Mouse (Mus musculus) CH12.LX (cell line): ENCODE measurements around the gene Ascl2. TPM values are rescaled to one million over a fixed set of nuclear protein-coding genes. Genes with fewer than 3 reads are reported as not detected.

Source experiments
- DNase-seq: peaks from one replicate; pipeline ENCODE4 v3.0.0-alpha.2; 2013; ENCODE audit errors: extremely low read depth
- H3K27ac ChIP-seq: 2 replicates; pipeline ENCODE4 v1.5.1; 2012; ENCODE audit warnings: low read depth, mild to moderate bottlenecking, control low read depth, moderate library complexity; ENCODE audit not compliant: insufficient read depth
- H3K27me3 ChIP-seq: replicated peaks from 2 replicates; pipeline ENCODE3; 2012; ENCODE audit warnings: inconsistent platforms
- H3K36me3 ChIP-seq, 2 experiments: replicated peaks in 1 of 2; 2 replicates each; pipeline versions ENCODE3 to v1.6.1; 2012; ENCODE audit warnings: inconsistent platforms in 1 of 2, low read length in 1 of 2, mild to moderate bottlenecking in 1 of 2, mixed read lengths in 1 of 2, moderate library complexity in 1 of 2; ENCODE audit not compliant: control insufficient read depth in 1 of 2, insufficient read depth in 1 of 2
- H3K4me1 ChIP-seq, 2 experiments: 2 replicates each; pipeline ENCODE4 v1.6.1; 2012; ENCODE audit warnings: inconsistent platforms in 1 of 2, moderate library complexity in 1 of 2; ENCODE audit not compliant: insufficient read depth in 2 of 2, control insufficient read depth in 1 of 2
- H3K4me2 ChIP-seq: 2 replicates; pipeline ENCODE4 v1.6.1; 2012; ENCODE audit warnings: low read depth, mild to moderate bottlenecking, control low read depth; ENCODE audit not compliant: poor library complexity, insufficient read depth, severe bottlenecking
- H3K4me3 ChIP-seq, 3 experiments: fragments of 150-350 bp in 1 of 3; sonication (generic) in 1 of 3; replicated peaks in 1 of 3; 2 replicates each; pipeline versions ENCODE3 to v1.5.1; 2011 to 2012; ENCODE audit warnings: low read depth in 2 of 3, low read length in 2 of 3, mild to moderate bottlenecking in 2 of 3, moderate library complexity in 2 of 3, control low read depth in 1 of 3, improper control_type of control experiment in 1 of 3, inconsistent platforms in 1 of 3, mixed read lengths in 1 of 3; ENCODE audit not compliant: poor library complexity in 1 of 3
- H3K79me2 ChIP-seq: replicated peaks from 2 replicates; pipeline ENCODE4 v1.6.1; 2012; ENCODE audit warnings: mild to moderate bottlenecking, moderate library complexity; ENCODE audit not compliant: control insufficient read depth, poor library complexity, insufficient read depth, severe bottlenecking; ENCODE audit errors: extremely low read depth
- H3K9ac ChIP-seq: 2 replicates; pipeline ENCODE4 v1.6.1; 2012; ENCODE audit warnings: low read depth, mild to moderate bottlenecking, control low read depth, moderate library complexity; ENCODE audit not compliant: insufficient read depth
- H3K9me3 ChIP-seq: replicated peaks from 2 replicates; pipeline ENCODE3; 2012; ENCODE audit warnings: low read length, inconsistent platforms, mixed read lengths
- CHD1 ChIP-seq: IDR thresholded peaks from 2 replicates; pipeline ENCODE4 v1.6.1; 2012; ENCODE audit warnings: low read depth, low read length, improper control_type of control experiment, inconsistent platforms
- CTCF ChIP-seq, 2 experiments: IDR thresholded peaks in 1 of 2; conservative IDR thresholded peaks in 1 of 2; 2 replicates each; pipeline ENCODE4 v1.5.1; 2011 to 2012; ENCODE audit warnings: low read depth in 2 of 2, low read length in 2 of 2, improper control_type of control experiment in 1 of 2, inconsistent platforms in 1 of 2, mild to moderate bottlenecking in 1 of 2, moderate library complexity in 1 of 2
- ELF1 ChIP-seq: IDR thresholded peaks from 2 replicates; pipeline ENCODE4 v1.6.1; 2014; ENCODE audit warnings: low read depth, mild to moderate bottlenecking, inconsistent platforms, low read length, improper control_type of control experiment
- ETS1 ChIP-seq: conservative IDR thresholded peaks from 2 replicates; pipeline ENCODE4 v1.6.1; 2012; ENCODE audit warnings: low read depth, mild to moderate bottlenecking, inconsistent platforms, low read length, improper control_type of control experiment, moderate library complexity
- HCFC1 ChIP-seq: IDR thresholded peaks from 2 replicates; pipeline ENCODE4 v1.6.1; 2012; ENCODE audit warnings: low read depth, mild to moderate bottlenecking, inconsistent platforms, low read length, improper control_type of control experiment
- JUN ChIP-seq: IDR thresholded peaks from 2 replicates; pipeline ENCODE4 v1.6.1; 2011; ENCODE audit warnings: low read depth, mild to moderate bottlenecking, low read length, improper control_type of control experiment, moderate library complexity; ENCODE audit not compliant: insufficient read depth
- JUND ChIP-seq: conservative IDR thresholded peaks from 2 replicates; pipeline ENCODE4 v1.6.1; 2011; ENCODE audit warnings: low read depth, low read length, improper control_type of control experiment
- MAFK ChIP-seq: IDR thresholded peaks from 2 replicates; pipeline ENCODE4 v1.6.1; 2011; ENCODE audit warnings: low read length, improper control_type of control experiment; ENCODE audit not compliant: insufficient replicate concordance
- MAZ ChIP-seq: IDR thresholded peaks from 2 replicates; pipeline ENCODE4 v1.6.1; 2012; ENCODE audit warnings: low read depth, mild to moderate bottlenecking, inconsistent platforms, low read length, improper control_type of control experiment, moderate library complexity
- MEF2A ChIP-seq: IDR thresholded peaks from 2 replicates; pipeline ENCODE4 v1.6.1; 2014; ENCODE audit warnings: low read depth, mild to moderate bottlenecking, inconsistent platforms, low read length, improper control_type of control experiment, borderline replicate concordance
- MYC ChIP-seq: IDR thresholded peaks from 2 replicates; pipeline ENCODE4 v1.6.1; 2011; ENCODE audit warnings: low read depth, mild to moderate bottlenecking, improper control_type of control experiment, low read length
- NELFE ChIP-seq: IDR thresholded peaks from 2 replicates; pipeline ENCODE4 v1.6.1; 2011; ENCODE audit warnings: low read depth, low read length, improper control_type of control experiment
- NRF1 ChIP-seq: IDR thresholded peaks from 2 replicates; pipeline ENCODE4 v1.6.1; 2014; ENCODE audit warnings: low read depth, mild to moderate bottlenecking, inconsistent platforms, low read length, improper control_type of control experiment, moderate library complexity
- PAX5 ChIP-seq: IDR thresholded peaks from 2 replicates; pipeline ENCODE4 v1.6.1; 2012; ENCODE audit warnings: low read length, inconsistent platforms, mixed read lengths
- POLR2A ChIP-seq: IDR thresholded peaks from 2 replicates; pipeline ENCODE4 v1.6.1; 2011; ENCODE audit warnings: low read depth, mild to moderate bottlenecking, improper control_type of control experiment, low read length
- POLR2AphosphoS2 ChIP-seq: IDR thresholded peaks from 2 replicates; pipeline ENCODE4 v1.6.1; 2011; ENCODE audit warnings: low read depth, low read length, improper control_type of control experiment
- RCOR1 ChIP-seq: conservative IDR thresholded peaks from 2 replicates; pipeline ENCODE4 v1.6.1; 2012; ENCODE audit warnings: low read depth, mild to moderate bottlenecking, inconsistent platforms, low read length, improper control_type of control experiment
- SIN3A ChIP-seq: IDR thresholded peaks from 2 replicates; pipeline ENCODE4 v1.6.1; 2012; ENCODE audit warnings: low read length, improper control_type of control experiment, inconsistent platforms
- TCF12 ChIP-seq: IDR thresholded peaks from 2 replicates; pipeline ENCODE4 v1.6.1; 2014; ENCODE audit warnings: low read depth, mild to moderate bottlenecking, inconsistent platforms, low read length, improper control_type of control experiment
- UBTF ChIP-seq: IDR thresholded peaks from 2 replicates; pipeline ENCODE4 v1.6.1; 2012; ENCODE audit warnings: low read depth, mild to moderate bottlenecking, inconsistent platforms, low read length, improper control_type of control experiment, moderate library complexity
- USF2 ChIP-seq: conservative IDR thresholded peaks from 2 replicates; pipeline ENCODE4 v1.6.1; 2011; ENCODE audit warnings: low read depth, low read length, improper control_type of control experiment
- ZC3H11A ChIP-seq: IDR thresholded peaks from 2 replicates; pipeline ENCODE4 v1.6.1; 2012; ENCODE audit warnings: low read depth, mild to moderate bottlenecking, inconsistent platforms, low read length, improper control_type of control experiment
- dilution Hi-C: fragments of 300-500 bp; cut with MboI; formaldehyde crosslinking; loops from 2 replicates; pipeline ENCODE4 v1.14.3; 2020; ENCODE audit warnings: low sequenced_read_pairs; ENCODE audit not compliant: extremely low pct_unique_long_range_greater_than_20kb, extremely low pct_ligation_motif_present
- in situ Hi-C: fragments of 300-500 bp; cut with MboI; formaldehyde crosslinking; loops from 3 replicates; pipeline ENCODE4 v1.14.3; 2019; ENCODE audit warnings: low sequenced_read_pairs, low pct_ligation_motif_present, low pct_unique_long_range_greater_than_20kb, mixed read lengths
- polyA plus RNA-seq: library from polyadenylated mRNA; unstranded; fragments of >175 nt; gene quantifications from 2 replicates; pipeline ENCODE4 v1.2.1, GENCODE M21; 2012; ENCODE audit warnings: low read depth; ENCODE audit not compliant: insufficient read length
- total RNA-seq, 2 experiments: library from RNA; depleted of rRNA; stranded (reverse); fragments of 300-350 nt in 1 of 2; fragments of >200 nt in 1 of 2; gene quantifications; 2 replicates each; pipeline ENCODE4 v1.2.3; 2012 to 2014

The Ascl2 gene
- total and polyA plus RNA-seq, 3 experiments, result not detected

DNA sequence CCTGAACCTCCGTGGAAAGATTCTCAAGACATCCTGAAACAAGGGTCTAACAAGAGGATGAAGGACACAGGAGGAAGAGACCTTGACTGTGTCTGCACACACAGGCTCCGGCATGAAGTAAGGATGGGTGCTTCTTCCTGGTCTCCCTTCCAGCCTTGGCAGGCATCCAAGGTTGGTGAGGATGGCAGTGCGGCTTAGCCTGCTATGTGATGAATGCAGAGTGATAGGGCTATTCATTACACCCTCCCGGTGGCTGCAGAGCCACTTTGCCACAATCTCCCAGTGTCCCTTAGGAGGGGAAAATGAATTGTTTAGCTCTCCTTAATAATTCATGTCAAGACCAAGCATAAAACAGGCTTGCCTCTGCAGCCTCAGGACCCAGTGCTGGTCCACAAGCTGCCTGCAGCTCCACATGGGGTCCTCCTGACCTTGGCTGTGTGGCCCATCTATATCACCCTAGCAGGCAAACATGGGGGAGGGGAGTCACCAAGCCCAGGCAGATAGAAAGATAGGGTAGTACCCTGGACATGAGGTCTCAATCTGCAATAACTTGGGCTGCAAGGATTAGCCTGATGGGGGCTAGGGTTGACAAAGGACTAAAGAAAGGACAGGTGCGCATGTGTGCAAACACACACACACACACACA is 43.3 kb upstream of the Ascl2 start:
- Histone ChIP-seq H3K4me3 (no peak overlapping the region), H3K9ac (no peak overlapping the region), H3K27me3 (no peaks in the 10 kb centered on the region), H3K36me3 (peaks cover 0 to 47% of the 10 kb centered on the region in 2 experiments), H3K4me1 (peaks cover 23 to 58% of the 10 kb centered on the region in 2 experiments), H3K27ac (no peak overlapping the region), H3K9me3 (no peaks in the 10 kb centered on the region), H3K79me2 (no peaks in the 10 kb centered on the region), H3K4me2 (no peak overlapping the region)
- DNase-seq, result no peak
- TF ChIP-seq SIN3A (no peak), ETS1 (no peak), CHD1 (no peak), UBTF (no peak), MYC (no peak), ZC3H11A (no peak), JUND (no peak), TCF12 (no peak), CTCF (conservative IDR thresholded peaks at IDR 0.05 in 1 of 2, IDR thresholded peaks at IDR 0.05 in 1 of 2; ENCODE audit: low read depth in 2 of 2, low read length in 2 of 2) (no peak)
- in situ Hi-C loops (loop anchor here (25.0 kb wide), 1 partner anchor 550 kb away; the partner anchor contains the start of gene Lsp1), dilution Hi-C loops (no loop called here)

DNA sequence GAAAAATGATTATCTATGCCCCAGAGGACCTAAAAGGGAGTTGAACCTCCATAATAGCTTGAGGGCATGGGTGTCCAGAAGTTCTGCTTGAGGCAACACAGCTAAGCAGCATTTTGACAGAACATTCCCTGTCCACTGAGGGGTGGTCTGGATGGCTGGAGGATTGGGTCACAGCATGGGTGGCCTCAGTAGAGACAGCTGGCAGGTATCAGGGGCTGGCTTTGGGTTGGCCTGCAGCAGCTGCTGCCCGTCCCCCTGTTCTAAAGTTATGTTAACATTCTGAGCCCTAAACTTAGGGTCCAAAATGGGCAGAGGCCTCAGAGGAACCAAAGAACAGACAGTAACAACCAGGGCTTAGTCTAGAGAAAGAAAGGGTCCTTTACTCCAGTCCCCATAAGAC is 42.2 kb upstream of the Ascl2 start:
- Histone ChIP-seq H3K4me2 (no peak overlapping the region), H3K9ac (no peak overlapping the region), H3K27ac (no peak overlapping the region), H3K79me2 (peaks cover 11% of the 10 kb centered on the region), H3K4me1 (peaks cover 16 to 48% of the 10 kb centered on the region in 2 experiments), H3K9me3 (no peaks in the 10 kb centered on the region), H3K36me3 (peaks cover 0 to 40% of the 10 kb centered on the region in 2 experiments), H3K4me3 (no peak overlapping the region), H3K27me3 (no peaks in the 10 kb centered on the region)
- in situ Hi-C loops, result loop anchor here (25.0 kb wide), 1 partner anchor 549 kb away; the partner anchor contains the start of gene Lsp1
- TF ChIP-seq NRF1 (no peak), HCFC1 (no peak), CTCF (conservative IDR thresholded peaks at IDR 0.05 in 1 of 2, IDR thresholded peaks at IDR 0.05 in 1 of 2; ENCODE audit: low read depth in 2 of 2, low read length in 2 of 2) (no peak), ZC3H11A (no peak), POLR2A (no peak), POLR2AphosphoS2 (no peak; the same call in 1 of the 2 replicates), MAZ (no peak), JUND (no peak), TCF12 (no peak), RCOR1 (no peak), ELF1 (no peak), MAFK (no peak), NELFE (no peak), JUN (no peak), PAX5 (no peak), USF2 (no peak), MEF2A (no peak), CHD1 (no peak), SIN3A (no peak)
- DNase-seq, result no peak
- dilution Hi-C loops, result no loop called here
